Mouse (Mus musculus) gastrocnemius, postnatal 25 days (tissue): ENCODE results near the gene Tas2r143. TPM values are rescaled to one million over a fixed set of nuclear protein-coding genes. Genes with fewer than 3 reads are reported as not detected.

Experiments
- DNase-seq: peaks from one replicate; pipeline ENCODE4 v3.0.0; 2022
- total RNA-seq, 2 experiments: library from RNA; stranded (reverse); gene quantifications; 1 replicate in 1 of 2; 2 replicates in 1 of 2; pipeline ENCODE4 v1.2.3; 2021

Gene Tas2r143
- total RNA-seq, 2 experiments from 2014 or later: not detected

DNA sequence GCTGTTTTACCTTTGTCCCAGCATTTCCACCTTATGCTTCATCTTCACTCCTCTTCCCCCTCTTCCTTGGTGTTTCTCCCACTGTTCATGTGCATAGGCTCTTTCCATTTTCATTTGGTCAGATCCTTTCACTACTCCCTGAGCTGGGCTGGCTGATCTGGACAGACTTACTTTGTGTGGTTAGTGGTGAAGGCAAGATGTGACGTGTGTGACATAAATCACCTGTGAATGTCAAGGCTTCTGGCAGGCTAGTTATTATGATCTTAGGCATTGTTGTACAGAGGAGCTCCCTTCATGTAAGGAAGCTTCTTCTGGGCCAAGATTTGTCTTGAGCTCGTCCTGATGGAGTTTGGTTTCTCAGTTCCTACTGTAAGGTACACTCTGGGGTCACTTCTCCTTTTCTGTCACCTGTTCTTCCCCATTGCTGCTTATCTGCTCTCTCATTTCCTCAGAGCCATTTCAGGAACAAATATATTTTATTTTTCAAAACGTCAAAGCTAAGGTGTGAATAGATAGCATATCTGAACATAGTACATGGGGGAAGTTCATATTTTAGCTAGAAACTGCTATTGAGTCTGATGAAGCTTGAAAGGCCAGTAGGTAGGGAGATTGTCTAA is 2.9 kb upstream of the Tas2r143 start:
- no peak for DNase-seq

DNA sequence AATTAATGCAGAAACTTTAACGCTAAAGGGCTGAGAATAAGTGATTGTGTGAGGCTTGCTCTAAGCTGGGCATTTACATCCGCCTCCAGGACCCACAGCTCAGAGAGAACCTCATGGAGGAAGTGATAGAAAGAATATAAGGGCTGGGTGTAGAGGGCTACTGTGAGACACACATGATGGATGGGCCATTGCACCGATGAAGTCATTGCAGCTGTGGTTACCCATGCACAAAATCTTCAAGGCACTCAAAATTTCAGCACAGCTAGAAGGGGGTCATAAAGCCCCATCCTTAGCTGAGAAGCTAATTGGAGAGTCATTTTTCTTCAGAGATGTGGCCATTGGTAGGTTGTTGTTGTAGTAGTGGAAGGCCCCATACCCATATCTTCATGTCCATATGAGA is 1.8 kb upstream of the Tas2r143 start:
- no peak for DNase-seq

DNA sequence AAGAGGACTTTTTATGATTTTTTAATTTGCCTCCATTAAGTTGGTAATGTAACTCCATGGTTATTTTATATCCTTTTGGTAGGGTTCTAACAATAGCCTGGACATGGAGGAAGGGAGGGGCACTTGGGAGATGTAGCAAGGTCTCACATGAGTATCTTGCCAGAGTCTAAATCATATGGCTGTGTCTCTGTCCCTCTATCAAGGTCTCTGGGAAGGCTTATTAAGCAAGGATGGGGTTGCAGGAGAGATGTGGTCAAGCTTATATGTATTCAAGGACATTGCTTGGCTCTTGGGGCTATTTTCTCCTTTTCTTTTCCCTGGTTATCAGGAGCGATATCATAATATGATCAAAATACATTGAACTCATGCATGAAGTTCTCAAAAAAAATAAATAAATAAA is 1.0 kb upstream of the Tas2r143 start:
- no peak for DNase-seq

DNA sequence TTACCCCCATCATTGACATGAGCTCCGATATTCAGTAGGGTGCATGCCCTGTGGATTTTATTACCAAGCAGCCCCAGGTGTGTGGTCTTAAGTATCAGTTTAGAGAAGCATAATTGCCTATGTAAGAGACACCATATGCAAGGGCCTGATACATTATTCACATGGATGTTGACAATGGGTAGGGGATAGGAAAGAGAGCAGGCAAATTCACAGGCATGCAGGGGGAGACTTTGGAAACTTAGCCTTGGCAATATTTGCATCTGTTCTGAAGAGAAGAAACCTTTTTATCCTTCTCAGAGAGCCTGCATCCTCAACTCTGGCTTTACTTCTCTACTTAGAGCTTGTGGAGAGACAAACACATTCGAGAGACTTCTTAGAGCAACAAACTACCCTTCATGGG is 5.1 kb downstream of the Tas2r143 start, which contains the start of gene Tas2r135:
TSS of gene Tas2r135 (plus strand) at position 301 of the 400 bp plus-strand sequence.
- no peak for DNase-seq

DNA sequence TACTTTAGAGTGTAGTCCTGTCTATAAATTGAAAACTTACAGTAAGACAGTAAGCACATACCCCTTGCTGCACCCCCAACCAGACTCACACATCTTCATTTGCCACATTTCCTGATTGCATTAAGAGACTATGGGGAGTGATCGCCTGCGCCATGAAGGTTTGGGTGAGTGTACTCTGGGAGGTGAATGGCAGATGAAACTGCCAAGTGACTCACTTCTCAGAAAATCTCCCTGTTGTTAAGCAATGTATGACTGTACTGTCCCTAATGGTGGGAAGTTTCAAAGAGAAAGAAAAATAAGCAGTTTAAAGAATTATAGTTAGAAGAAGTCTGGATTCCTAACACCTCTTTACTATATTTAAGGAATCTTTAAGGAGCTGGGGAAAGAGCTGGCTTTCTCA is 19.4 kb downstream of the Tas2r143 start:
- DNase-seq: no peak

DNA sequence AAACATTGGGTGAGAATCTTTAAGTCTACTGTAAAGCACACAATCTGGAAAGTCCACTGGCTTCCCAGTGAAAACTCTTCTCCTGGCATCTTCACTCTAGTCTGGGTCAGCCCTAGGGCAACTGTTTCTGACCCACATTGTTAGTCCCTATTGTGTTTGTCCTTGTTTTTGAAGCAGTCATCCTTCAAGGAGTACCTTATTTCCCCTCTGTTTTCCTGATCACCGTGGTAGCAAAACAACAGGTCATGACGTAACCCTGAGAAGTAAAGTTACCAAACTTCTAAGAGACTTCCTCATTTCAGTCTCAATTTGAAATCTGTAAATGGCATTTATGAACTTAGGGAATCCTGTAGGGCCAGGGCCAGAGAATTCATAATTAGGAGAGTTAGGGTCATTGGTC is 21.4 kb downstream of the Tas2r143 start:
- no peak for DNase-seq

DNA sequence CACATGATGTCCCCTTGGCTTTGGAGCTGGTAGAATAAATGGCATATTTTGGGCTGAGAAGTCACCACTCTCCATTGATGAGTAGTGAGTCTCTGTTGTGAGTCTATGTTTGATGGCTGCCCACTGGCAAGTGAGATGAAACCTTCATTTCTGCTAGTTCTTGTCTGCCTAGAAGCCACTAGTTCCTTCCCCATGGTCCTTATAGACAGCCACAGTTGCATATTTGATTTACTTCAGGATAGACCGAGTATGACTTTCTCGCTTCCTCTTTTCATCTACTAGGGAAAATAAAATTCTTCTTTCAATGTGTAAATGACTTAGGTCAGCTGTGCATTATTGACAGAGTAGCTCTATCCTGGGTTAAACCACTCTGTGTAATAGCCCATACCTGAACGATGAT is 24.4 kb downstream of the Tas2r143 start:
- no peak for DNase-seq

DNA sequence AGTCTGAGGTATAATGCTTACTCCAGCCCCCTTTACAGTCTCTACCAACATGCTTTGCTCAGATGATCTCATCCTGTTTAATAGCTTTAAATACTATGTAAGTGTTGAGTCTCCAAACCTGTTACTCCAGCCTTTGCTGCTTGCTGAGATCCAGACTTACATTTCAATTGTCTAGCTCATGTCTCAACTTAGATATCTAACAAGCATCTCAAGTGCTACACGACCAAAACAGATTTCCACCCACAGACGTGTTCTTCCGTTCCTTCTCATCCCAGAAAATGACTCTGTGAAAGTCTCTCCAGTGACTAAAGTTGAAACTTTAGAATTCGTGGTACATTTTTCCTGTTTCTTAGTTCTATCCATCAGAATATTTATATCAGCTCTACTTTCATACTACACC is 26.3 kb downstream of the Tas2r143 start:
- no peak for DNase-seq

DNA sequence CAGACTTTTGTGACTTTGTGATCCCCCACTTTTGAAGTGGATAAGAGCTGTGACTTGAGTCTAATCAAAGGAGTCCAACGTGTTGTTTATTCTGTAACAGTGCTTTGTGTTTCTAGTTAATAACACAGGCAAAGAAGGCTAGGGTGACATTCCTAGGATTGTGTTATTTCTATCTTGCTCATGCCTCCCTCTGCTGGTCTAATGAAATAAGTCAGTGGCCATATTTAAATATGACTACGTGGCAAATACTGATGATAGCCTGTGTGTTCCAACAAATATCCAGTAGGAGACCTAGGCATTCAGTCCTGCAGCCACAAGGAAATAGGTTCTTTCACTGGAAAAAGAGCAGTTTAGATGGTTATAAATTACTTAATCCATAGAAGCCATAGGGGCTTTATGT is 33.5 kb downstream of the Tas2r143 start:
- no peak for DNase-seq

DNA sequence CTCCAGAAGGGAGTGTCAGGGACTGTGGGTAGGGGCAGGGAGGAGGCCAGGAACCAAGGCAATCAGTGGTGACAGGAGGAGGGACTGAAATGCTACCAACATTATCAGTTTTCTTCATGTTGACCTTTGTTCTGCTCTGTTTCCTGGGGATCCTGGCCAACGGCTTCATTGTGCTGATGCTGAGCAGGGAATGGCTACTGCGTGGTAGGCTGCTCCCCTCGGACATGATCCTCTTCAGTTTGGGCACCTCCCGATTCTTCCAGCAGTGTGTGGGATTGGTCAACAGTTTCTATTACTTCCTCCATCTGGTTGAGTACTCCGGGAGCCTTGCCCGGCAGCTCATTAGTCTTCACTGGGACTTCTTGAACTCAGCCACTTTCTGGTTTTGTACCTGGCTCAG is 34.4 kb downstream of the Tas2r143 start, which contains the start of gene Tas2r126:
TSS of gene Tas2r126 (plus strand) at position 90 of the 400 bp plus-strand sequence.
- no peak for DNase-seq

DNA sequence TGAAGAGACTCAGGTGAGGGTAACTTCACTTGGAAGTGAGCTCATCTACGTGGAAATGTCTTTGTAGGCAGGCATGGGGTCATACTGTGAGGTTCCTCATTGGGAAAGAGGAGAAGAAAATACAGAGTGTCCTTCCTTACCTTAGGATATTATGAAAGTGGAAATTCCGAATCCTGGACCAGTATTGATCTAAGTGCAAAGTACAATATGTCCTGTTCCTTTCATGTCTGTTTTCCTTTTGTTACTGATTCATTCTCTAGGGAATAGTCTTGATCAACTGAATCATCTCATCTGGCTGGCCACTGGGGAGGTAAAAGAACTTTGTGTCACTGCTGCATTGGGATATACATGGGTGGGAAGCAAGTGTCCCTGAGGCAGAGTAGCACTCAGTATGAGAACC is 35.5 kb downstream of the Tas2r143 start:
- no peak for DNase-seq

DNA sequence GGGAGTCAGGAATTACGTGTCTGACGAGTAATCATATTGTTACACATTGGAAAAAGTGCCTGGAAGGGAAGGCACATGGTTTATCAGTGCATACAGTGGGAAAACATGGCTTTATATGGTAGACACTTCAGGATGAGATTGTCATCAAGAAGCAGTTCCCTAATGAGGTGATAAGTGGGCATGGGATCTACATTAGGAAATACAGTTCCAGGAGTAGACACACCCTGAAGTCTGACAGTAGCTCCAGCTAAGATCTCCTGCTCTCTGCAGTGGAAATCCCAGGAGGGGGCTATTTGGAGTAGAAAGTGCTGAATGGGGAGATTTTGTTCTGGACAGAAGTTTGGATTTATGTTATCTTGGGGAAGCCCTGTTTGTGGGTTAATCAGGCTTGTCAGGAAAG is 41.4 kb downstream of the Tas2r143 start:
- DNase-seq: no peak

DNA sequence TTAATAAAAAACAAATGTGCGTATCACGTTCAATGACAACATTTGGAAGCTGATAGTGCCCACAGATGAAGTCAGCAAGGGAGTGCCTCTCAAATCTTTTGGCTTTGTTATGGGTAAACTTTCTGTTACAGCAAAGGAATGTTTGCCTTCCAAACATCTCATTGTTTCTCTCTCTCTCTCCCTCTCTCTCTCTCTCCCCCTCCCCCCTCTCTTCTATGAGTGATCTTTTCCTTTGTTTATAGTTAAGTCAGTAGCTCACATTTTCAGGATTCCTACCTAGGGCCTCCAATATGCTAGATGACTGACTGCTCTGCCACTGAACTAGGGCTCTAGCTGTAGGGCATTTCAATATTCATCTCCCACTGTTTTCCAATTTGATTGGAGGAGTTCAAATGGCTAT is 44.5 kb downstream of the Tas2r143 start:
- no peak for DNase-seq

DNA sequence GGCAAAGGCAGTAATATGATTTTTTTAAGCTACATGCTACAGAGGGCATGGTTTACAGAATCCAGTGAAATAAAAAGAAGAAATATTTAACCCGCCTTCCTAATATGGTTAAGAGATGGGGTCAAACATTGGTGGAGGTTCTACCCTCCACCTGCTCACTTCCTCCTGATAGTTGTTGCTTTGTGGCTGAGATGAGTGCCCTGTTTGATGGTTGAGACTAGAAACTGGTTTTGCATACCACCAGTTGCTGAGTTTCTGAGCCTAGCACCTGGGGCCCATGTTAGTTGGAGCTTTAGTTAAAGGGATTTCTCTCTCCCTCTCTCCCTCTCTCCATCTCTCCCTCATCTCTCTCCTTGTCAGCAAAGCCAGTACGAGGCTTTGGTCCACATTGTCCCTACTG is 47.3 kb downstream of the Tas2r143 start:
- no peak for DNase-seq

Other genes starting within 250 kb of the Tas2r143 start
- not detected for gene Tas2r144, start 184.9 kb upstream of the Tas2r143 start, total RNA-seq
- 10 to 100 TPM; 29.6 to 39.7 TPM for gene Gstk1, start 154.3 kb upstream of the Tas2r143 start, total RNA-seq
- not detected for gene Tmem139, start 138.3 kb upstream of the Tas2r143 start, total RNA-seq
- 1 to 10 TPM; 5.0 to 5.1 TPM for gene Casp2, start 135.3 kb upstream of the Tas2r143 start, total RNA-seq
- gene Clcn1, start 113.6 kb upstream of the Tas2r143 start, total RNA-seq: 100 to 1,000 TPM; 105 to 116 TPM
- gene Fam131b, start 75.6 kb upstream of the Tas2r143 start, total RNA-seq: under 1 TPM; 0.41 to 0.54 TPM
- 10 to 100 TPM; 28.8 to 32.3 TPM for gene Zyx, start 50.6 kb upstream of the Tas2r143 start, total RNA-seq
- under 1 TPM; 0.15 to 0.32 TPM for gene Epha1, start 27.0 kb upstream of the Tas2r143 start, total RNA-seq
- gene Tas2r135, start 5.2 kb downstream of the Tas2r143 start, total RNA-seq: not detected
- not detected for gene Tas2r126, start 34.3 kb downstream of the Tas2r143 start, total RNA-seq
- gene Olfr458, start 65.0 kb downstream of the Tas2r143 start, total RNA-seq: not detected
- gene Olfr457, start 76.1 kb downstream of the Tas2r143 start, total RNA-seq: not detected
- gene Olfr456, start 87.0 kb downstream of the Tas2r143 start, total RNA-seq: not detected
- gene Olfr455, start 147.3 kb downstream of the Tas2r143 start, total RNA-seq: not detected
- gene Tcaf3, start 197.5 kb downstream of the Tas2r143 start, total RNA-seq: not detected
- 1 to 10 TPM; 2.4 to 4.3 TPM for gene Tcaf2, start 245.0 kb downstream of the Tas2r143 start, total RNA-seq